Mouse (Mus musculus): Measurements from ENCODE around the gene Wfdc16.

DNA sequence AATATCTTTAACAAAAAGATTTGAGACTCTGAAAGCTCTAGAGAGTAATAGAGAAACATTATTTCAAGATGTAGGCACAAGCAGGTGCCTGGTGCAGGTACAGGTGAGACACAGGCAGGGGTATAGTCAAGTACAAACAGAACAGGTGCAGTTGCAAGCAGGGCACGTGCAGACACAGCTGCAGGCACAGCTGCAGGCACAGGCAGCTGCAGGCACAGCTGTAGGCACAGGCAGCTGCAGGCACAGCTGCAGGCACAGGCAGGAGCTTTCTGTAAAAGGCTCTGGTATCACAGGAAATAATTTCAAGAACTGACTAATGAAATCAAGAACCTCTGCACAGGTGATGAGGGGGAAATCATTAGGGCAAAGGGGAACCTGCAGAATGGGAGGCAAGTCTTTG lies 32.3 kb upstream of the Wfdc16 start:
- TF ChIP-seq CTCF (IDR thresholded peaks at IDR 0.05; ENCODE audit: extremely low read depth, insufficient read depth, low read length) = no peak
- no peak for TF ChIP-seq POLR2A (IDR thresholded peaks at IDR 0.05; ENCODE audit: extremely low read depth, insufficient read depth, low read length)
